Mouse (Mus musculus) forebrain, embryonic 12.5 days (tissue): ENCODE results near the gene Tmem95. TPM values are rescaled to one million over a fixed set of nuclear protein-coding genes. Genes with fewer than 3 reads are reported as not detected.

ENCODE experiments used
- ATAC-seq: fragments of 200-750 bp; cut with Nextera tagmentation; 2 replicates; pipeline ENCODE4 v1.8.0; 2017; ENCODE audit warnings: moderate TSS enrichment; ENCODE audit not compliant: low FRiP score
- H3K27ac ChIP-seq: fragments of 300-500 bp; sonication (generic); 2 replicates; pipeline ENCODE4 v1.5.1; 2016; ENCODE audit warnings: mild to moderate bottlenecking
- H3K27me3 ChIP-seq: fragments of 300-500 bp; sonication (generic); 2 replicates; pipeline ENCODE4 v1.6.1; 2016; ENCODE audit warnings: mild to moderate bottlenecking
- H3K36me3 ChIP-seq: fragments of 300-500 bp; sonication (generic); replicated peaks from 2 replicates; pipeline ENCODE4 v1.6.1; 2016; ENCODE audit warnings: mild to moderate bottlenecking
- H3K4me1 ChIP-seq: fragments of 300-500 bp; sonication (generic); 2 replicates; pipeline ENCODE4 v1.6.1; 2016
- H3K4me2 ChIP-seq: fragments of 300-500 bp; sonication (generic); 2 replicates; pipeline ENCODE4 v1.6.1; 2016; ENCODE audit warnings: mild to moderate bottlenecking, moderate library complexity
- H3K4me3 ChIP-seq: fragments of 300-500 bp; sonication (generic); replicated peaks from 2 replicates; pipeline ENCODE4 v1.5.1; 2016; ENCODE audit warnings: mild to moderate bottlenecking
- H3K9ac ChIP-seq: fragments of 300-500 bp; sonication (generic); 2 replicates; pipeline ENCODE4 v1.6.1; 2016; ENCODE audit warnings: mild to moderate bottlenecking
- H3K9me3 ChIP-seq: fragments of 300-500 bp; sonication (generic); 2 replicates; pipeline ENCODE4 v1.6.1; 2016
- WGBS: fragments of 180-500 bp; shearing (Covaris S2); methylation state at CpG from one replicate; pipeline ENCODE4 v1.1.7; 2016; 5-methylcytosine and 5-hydroxymethylcytosine counted together
- polyA plus RNA-seq: library from polyadenylated mRNA; unstranded; fragments of >200 nt; fragmentation: Nextera tagmentation; extraction: Ambion mirVana; gene quantifications from 2 replicates; pipeline ENCODE4 v1.2.1, GENCODE M21; 2016

Gene Tmem95
- polyA plus RNA-seq, 1 experiment from 2014 or later: not detected

DNA sequence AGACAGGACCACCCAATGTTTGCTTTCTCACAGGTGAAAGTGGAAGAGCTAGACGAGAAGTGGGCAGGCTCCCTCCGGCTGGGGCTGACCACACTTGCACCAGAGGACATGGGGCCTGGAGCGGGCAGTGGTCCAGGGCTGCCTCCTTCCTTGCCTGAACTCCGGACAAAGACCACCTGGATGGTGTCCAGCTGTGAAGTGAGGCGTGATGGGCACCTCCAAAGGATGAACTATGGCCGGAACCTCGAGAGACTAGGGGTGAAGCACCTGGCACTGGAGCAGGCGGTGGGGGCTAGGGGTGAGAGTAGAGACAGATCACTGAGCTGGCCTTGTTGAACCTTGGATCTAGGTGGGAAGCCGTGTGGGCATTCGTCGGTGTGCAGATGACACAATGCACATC lies 30.8 kb upstream of the Tmem95 start:
- Histone ChIP-seq H3K4me3 (no peak overlapping the region), H3K27ac (no peak overlapping the region), H3K36me3 (peaks cover 99% of the 10 kb centered on the region), H3K9ac (no peak overlapping the region), H3K27me3 (no peaks in the 10 kb centered on the region), H3K4me2 (no peak overlapping the region), H3K4me1 (peaks cover 11% of the 10 kb centered on the region), H3K9me3 (no peaks in the 10 kb centered on the region)
- ATAC-seq: no peak
- WGBS: 94% methylated on average over 11 of the region's 11 CpGs

DNA sequence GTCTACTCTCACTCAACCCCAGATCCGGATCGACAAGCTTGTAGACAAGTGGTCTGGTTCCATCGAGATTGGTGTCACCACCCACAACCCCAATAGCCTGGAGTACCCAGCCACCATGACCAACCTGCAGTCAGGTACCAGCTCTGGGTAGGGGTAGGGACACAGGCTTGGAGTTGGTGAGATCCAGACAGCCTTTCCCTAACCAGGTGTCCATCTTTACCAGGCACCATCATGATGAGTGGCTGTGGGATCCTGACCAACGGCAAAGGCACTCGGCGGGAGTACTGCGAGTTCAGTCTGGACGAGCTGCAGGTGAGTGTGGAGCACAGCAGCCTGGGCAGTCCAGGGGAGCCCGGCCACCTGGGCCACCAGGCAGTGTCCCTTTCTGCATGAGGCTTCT lies 26.5 kb upstream of the Tmem95 start:
- no peaks in the 10 kb centered on the region for H3K27me3 ChIP-seq
- H3K36me3 ChIP-seq: peaks cover 65% of the 10 kb centered on the region
- H3K27ac ChIP-seq: no peak overlapping the region
- H3K9me3 ChIP-seq: no peaks in the 10 kb centered on the region
- peaks cover 23% of the 10 kb centered on the region for H3K4me1 ChIP-seq
- no peak overlapping the region for H3K4me2 ChIP-seq
- no peak overlapping the region for H3K9ac ChIP-seq
- no peak for ATAC-seq
- H3K4me3 ChIP-seq: 0 out of 2 replicates have a peak overlapping the region, but pooled peaks have one; percentile 1
- WGBS: 97% methylated on average over 9 of the region's 9 CpGs

DNA sequence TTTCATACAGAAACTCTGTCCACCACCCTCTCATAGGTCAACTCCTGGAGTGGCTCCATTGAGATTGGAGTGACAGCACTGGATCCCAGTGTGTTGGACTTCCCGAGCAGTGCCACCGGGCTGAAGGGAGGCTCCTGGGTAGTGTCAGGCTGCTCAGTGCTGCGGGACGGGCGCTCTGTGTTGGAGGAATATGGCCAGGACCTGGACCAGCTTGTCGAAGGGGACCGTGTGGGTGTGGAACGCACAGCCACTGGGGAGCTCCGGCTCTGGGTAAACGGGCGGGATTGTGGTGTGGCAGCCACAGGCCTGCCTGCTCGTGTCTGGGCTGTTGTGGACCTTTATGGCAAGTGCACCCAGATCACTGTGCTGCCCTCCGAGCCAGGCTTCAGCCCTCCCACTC lies 25.2 kb upstream of the Tmem95 start:
- Histone ChIP-seq H3K9me3 (no peaks in the 10 kb centered on the region), H3K36me3 (peaks cover 51% of the 10 kb centered on the region), H3K4me2 (peak overlapping the region; percentile 93), H3K9ac (peak overlapping the region; percentile 94), H3K4me3 (peak overlapping the region; percentile 96), H3K27me3 (no peaks in the 10 kb centered on the region), H3K4me1 (peaks cover 36% of the 10 kb centered on the region), H3K27ac (no peak overlapping the region)
- WGBS: 85% methylated on average over 13 of the region's 13 CpGs
- ATAC-seq: no peak

DNA sequence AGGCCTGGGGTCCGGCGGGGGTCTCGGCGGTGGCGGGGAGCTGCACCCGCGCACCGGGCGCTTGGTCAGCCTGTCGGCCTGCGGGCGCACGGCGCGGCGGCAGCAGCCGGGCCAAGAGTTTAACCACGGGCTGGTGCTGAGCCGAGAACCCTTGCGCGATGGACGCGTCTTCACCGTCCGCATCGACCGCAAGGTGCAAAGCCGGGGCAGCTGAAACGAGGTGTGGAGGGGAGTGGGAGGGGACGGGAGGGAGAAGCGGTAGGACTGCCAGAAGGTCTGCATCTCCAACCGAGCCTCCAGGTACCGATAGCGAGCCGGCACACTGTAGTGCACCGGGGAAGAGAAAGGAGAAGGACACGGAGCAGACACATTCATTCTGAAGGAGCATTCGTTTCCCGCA lies 24.2 kb upstream of the Tmem95 start:
- WGBS: under 1% methylated on average over 30 of the region's 39 CpGs
- Histone ChIP-seq H3K4me2 (peak overlapping the region; percentile 93), H3K9me3 (no peaks in the 10 kb centered on the region), H3K27me3 (no peaks in the 10 kb centered on the region), H3K4me3 (peak overlapping the region; percentile 96), H3K36me3 (peaks cover 46% of the 10 kb centered on the region), H3K27ac (peak overlapping the region; percentile 98), H3K4me1 (peaks cover 37% of the 10 kb centered on the region), H3K9ac (peak overlapping the region; percentile 94)
- ATAC-seq: 0 out of 2 replicates have a peak, but pooled peaks have one; percentile 5

DNA sequence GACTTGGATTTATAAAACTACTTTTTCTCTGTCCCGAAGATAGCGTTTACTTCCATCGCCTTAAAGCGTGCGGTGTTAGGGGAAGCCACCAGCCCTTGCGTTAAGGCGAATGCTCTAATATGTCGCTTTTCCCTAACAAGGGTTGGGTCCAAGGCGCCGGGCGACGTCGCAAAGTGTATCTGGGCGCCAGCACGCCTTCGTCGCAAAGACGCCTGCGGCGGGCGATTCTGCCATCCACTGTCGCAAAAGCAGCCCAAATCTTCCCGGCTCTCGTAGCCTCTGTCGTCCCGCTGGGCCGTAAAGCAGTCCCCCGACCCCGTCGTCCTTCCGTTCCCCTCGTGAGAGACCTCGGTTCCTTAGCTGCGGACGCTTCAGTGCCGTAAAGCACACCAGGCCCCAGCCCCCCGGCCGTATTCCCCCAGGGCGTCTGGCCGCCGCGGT lies 23.6 kb upstream of the Tmem95 start:
- whole genome bisulfite sequencing: 0% methylated on average over 42 of the region's 42 CpGs
- Histone ChIP-seq H3K4me3 (peak overlapping the region; percentile 96), H3K27ac (peak overlapping the region; percentile 98), H3K4me1 (peaks cover 37% of the 10 kb centered on the region), H3K4me2 (peak overlapping the region; percentile 93), H3K27me3 (no peaks in the 10 kb centered on the region), H3K9me3 (no peaks in the 10 kb centered on the region), H3K9ac (peak overlapping the region; percentile 94), H3K36me3 (peaks cover 40% of the 10 kb centered on the region)
- peak; percentile 81 for ATAC-seq

DNA sequence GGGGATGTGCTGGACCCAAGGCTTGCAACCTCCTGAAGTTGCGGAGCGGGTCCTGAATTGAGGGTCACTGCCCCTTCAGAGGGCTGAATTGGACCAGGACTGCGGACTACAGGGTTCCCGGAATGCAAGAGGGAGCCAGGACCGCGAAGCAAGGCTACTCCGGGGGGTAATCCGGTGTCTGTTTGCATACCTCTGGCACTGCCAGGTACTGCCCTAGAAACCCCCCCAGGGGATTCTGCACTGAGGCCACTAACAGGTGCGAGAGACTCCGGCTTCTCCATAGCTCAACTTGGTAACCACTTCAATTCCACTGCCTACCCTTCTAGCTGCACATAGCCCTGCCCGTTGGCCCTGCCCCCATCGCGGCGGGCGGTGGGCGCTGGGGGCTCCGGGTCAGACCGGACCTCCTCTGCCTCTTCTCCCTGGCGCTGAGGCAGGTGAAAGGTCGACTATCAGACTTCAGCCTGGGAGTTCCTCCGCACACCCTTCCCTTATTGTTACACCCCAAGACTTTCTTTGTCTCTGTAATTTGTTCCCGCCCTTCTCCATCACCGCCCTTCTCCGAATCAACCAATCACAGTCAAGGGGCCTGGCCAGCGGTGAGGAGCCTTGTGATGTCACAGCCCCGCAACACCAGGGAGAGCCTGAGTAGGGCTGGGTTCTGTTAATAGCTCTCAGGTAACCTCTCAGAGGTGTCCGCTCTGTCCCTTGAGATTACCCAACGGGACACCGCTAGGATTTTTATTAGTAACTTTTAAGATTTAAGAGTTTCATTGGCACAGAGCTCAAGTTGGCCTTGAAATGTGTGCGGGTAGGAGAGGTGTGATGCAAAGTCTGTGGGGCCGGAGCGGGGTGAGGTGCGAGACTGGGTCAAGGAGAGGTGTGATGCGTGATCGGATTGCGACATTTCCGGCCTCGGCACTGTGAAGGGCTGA lies 22.9 kb upstream of the Tmem95 start, which contains the start of the genes 2810408A11Rik and Neurl4:
2810408A11Rik (minus strand) TSS at position 517 of the 935 bp plus-strand sequence.
Neurl4 (plus strand) TSS at position 602 of the 935 bp plus-strand sequence.
- no peaks in the 10 kb centered on the region for H3K27me3 ChIP-seq
- H3K27ac ChIP-seq: peak within 1 kb of the TSS; percentile 98
- peaks cover 37% of the 10 kb centered on the region for H3K4me1 ChIP-seq
- ATAC-seq: peak; percentile 94
- H3K4me3 ChIP-seq: peak within 1 kb of the TSS; percentile 96
- H3K4me2 ChIP-seq: peak within 1 kb of the TSS; percentile 93
- H3K9me3 ChIP-seq: no peaks in the 10 kb centered on the region
- WGBS: under 1% methylated on average over 38 of the region's 38 CpGs
- peak within 1 kb of the TSS; percentile 94 for H3K9ac ChIP-seq
- H3K36me3 ChIP-seq: peaks cover 33% of the 10 kb centered on the region

DNA sequence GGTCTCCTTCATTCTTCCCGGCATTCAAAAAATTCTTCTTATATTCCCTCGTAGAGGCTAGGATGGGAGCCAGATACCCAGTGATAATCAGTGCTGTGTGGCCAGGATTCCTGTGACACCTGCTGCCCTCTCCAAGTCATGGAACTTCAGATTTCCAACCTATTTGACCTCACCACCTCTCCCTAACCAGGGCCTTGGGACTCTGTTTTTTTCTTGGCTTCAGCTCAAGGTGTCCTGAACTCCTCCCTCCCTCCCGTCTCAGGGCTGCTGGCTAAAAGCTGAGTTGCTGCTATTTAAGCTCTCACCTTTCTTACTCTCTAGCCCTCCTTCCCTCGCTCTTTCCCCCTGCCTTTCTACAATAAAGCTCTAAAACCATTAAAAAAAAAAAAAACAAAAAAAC lies 22.1 kb upstream of the Tmem95 start:
- no peak overlapping the region for H3K27ac ChIP-seq
- H3K9me3 ChIP-seq: no peaks in the 10 kb centered on the region
- peaks cover 37% of the 10 kb centered on the region for H3K4me1 ChIP-seq
- peaks cover 25% of the 10 kb centered on the region for H3K36me3 ChIP-seq
- peak overlapping the region; percentile 96 for H3K4me3 ChIP-seq
- no peaks in the 10 kb centered on the region for H3K27me3 ChIP-seq
- peak overlapping the region; percentile 94 for H3K9ac ChIP-seq
- peak overlapping the region; percentile 93 for H3K4me2 ChIP-seq
- WGBS: 25% methylated on average over 4 of the region's 4 CpGs
- no peak for ATAC-seq

DNA sequence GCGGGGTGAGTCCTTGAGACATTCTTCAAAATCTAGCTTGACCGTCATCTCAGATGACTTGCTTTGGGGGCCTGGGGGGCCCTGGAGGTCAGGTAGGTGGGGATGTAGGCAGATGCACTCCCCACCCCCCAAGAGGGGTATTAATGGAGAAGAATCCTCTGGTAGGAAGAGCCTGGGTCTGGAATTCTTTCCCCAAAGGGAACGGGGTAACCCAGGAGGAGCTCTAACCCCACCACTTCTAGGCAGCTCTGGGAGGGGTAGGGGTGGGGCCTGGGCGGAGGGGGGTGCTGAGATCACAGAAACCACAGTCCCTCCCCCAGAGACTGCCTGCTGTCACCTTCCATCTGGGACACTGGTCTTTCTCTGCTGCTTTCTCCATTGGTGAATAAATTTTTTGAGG lies 17.5 kb upstream of the Tmem95 start, which contains the start of gene Acap1:
Acap1 (minus strand) TSS at position 249 of the 400 bp plus-strand sequence.
- Histone ChIP-seq H3K9me3 (no peaks in the 10 kb centered on the region), H3K4me2 (no peak within 1 kb of the TSS), H3K27ac (no peak within 1 kb of the TSS), H3K36me3 (peaks cover 4% of the 10 kb centered on the region; the same call in 1 of the 2 replicates), H3K4me1 (peaks cover 20% of the 10 kb centered on the region), H3K9ac (no peak within 1 kb of the TSS), H3K4me3 (no peak within 1 kb of the TSS), H3K27me3 (no peaks in the 10 kb centered on the region)
- WGBS: 74% methylated on average over 4 of the region's 4 CpGs
- no peak for ATAC-seq

DNA sequence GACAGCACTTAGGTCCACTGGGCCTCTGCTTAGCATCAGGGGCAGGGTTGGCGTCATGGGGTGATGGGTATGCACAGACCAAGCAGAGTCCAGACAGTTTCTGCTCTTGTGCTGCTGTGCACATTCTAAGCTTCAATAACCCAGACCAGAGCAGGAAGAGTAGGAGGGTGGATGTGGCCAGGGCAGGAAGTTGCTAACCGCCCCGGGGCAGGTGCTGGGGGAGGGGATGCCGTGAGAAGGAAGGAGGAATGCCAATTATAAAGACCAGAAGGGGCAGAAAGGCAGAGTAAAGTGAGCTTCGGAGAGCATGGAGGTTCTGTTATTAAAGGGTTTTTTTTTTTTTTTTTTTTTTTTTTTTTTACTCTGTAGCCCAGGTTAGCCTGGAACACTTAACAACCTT lies 16.9 kb upstream of the Tmem95 start:
- ATAC-seq: no peak
- WGBS: 86% methylated on average over 5 of the region's 5 CpGs
- Histone ChIP-seq H3K9ac (no peak overlapping the region), H3K27me3 (no peaks in the 10 kb centered on the region), H3K9me3 (no peaks in the 10 kb centered on the region), H3K36me3 (peaks cover 4% of the 10 kb centered on the region; the same call in 1 of the 2 replicates), H3K4me2 (no peak overlapping the region), H3K4me3 (no peak overlapping the region), H3K4me1 (peaks cover 17% of the 10 kb centered on the region), H3K27ac (no peak overlapping the region)

DNA sequence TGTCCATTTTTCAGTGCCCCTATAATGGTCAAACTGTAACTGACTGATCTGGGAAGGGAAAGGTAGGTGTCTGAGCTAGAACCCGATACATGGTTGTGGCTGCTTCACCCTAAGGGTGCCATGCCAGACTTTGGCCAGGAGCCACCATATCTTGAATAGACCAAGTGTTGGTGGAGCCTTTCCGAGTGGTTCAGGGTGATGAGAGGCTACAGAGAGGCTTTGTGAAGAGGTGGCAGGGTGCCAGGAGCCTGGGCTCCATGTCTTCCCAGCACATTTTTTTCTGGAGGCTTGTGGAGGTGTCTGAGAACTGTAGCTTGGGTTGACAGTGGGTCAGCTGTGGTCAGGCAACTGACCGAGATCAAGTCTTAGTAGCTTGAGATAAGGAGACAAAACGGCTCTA lies 13.7 kb upstream of the Tmem95 start:
- no peaks in the 10 kb centered on the region for H3K36me3 ChIP-seq
- no peak overlapping the region for H3K4me2 ChIP-seq
- H3K4me3 ChIP-seq: no peak overlapping the region
- H3K4me1 ChIP-seq: no peaks in the 10 kb centered on the region
- H3K27me3 ChIP-seq: no peaks in the 10 kb centered on the region
- ATAC-seq: no peak
- WGBS: 79% methylated on average over 4 of the region's 4 CpGs
- H3K27ac ChIP-seq: no peak overlapping the region
- H3K9me3 ChIP-seq: no peaks in the 10 kb centered on the region
- H3K9ac ChIP-seq: no peak overlapping the region

DNA sequence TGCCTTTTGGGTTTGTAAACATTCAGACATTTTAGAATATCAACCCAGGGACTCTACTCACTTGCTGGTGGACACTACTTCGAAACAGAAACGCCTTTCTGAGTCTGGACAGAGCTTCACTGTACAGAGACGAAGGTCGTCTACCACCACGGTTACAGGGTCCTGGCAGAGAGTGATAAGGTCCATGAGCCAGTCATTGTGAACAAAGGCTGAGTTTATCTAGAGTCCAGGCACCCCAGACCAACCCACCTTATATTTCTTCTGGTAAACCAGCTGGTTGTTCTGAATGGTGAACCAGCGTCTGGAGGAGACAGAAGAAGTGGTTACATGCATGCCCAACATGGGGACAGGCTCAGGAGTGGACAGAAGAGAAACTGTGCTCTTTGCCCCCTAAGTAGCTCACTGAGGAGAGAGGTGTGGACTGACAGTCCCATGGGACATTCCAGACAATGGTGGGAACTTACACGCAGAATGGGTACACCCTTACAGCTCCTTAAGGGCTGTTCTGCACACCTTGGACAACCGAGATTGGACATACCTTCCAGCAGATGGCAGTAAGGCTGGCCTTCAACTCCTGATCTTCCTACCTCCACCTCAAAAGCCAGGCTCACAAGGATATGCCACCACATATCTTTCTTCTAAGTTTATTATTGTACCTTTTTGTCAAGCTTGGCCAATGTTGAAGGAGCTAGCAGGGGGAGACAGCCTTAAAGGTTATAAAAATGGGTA lies 9.3 kb upstream of the Tmem95 start:
- 82% methylated on average over 8 of the region's 8 CpGs for WGBS
- peaks cover 4% of the 10 kb centered on the region for H3K27me3 ChIP-seq
- no peak overlapping the region for H3K4me3 ChIP-seq
- H3K9me3 ChIP-seq: no peaks in the 10 kb centered on the region
- H3K36me3 ChIP-seq: no peaks in the 10 kb centered on the region
- H3K4me2 ChIP-seq: no peak overlapping the region
- no peak for ATAC-seq
- H3K9ac ChIP-seq: no peak overlapping the region
- H3K27ac ChIP-seq: no peak overlapping the region
- H3K4me1 ChIP-seq: no peaks in the 10 kb centered on the region

DNA sequence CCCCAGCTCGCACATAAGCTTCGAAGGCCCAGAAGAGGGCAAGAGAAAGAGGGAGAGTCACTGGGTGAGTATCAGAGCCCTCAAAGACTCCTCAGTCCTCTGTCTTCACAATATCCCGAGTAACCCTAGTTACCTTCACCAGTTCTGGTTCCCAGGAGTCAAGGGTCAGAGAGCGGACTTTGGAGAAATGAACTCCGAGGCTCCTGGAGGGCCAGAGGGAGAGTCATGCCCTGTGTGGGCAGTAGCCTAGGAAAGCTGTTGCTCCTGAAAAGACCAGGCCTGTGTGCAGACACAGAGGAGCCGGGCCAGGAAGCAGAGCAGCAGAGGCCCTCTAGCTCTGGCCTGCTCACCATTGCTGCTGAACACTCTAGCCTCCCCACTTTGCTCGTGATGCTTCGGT lies 6.8 kb upstream of the Tmem95 start:
- H3K4me2 ChIP-seq: no peak overlapping the region
- H3K27ac ChIP-seq: no peak overlapping the region
- H3K9me3 ChIP-seq: no peaks in the 10 kb centered on the region
- no peak for ATAC-seq
- WGBS: 83% methylated on average over 8 of the region's 8 CpGs
- no peaks in the 10 kb centered on the region for H3K36me3 ChIP-seq
- H3K4me1 ChIP-seq: peaks cover 23% of the 10 kb centered on the region
- no peak overlapping the region for H3K4me3 ChIP-seq
- H3K27me3 ChIP-seq: peaks cover 26% of the 10 kb centered on the region
- H3K9ac ChIP-seq: no peak overlapping the region
